Mouse (Mus musculus) gastrocnemius, adult 8-10 months (tissue): Measurements from ENCODE around the gene Vwa1. TPM values are rescaled to one million over a fixed set of nuclear protein-coding genes. Genes with fewer than 3 reads are reported as not detected.

Experiments used
- DNase-seq, 2 experiments: peaks; one replicate each; pipeline ENCODE4 v3.0.0; 2022; ENCODE audit warnings: low spot score in 2 of 2
- total RNA-seq, 4 experiments: library from RNA; stranded (reverse); gene quantifications; 2 replicates each; pipeline ENCODE4 v1.2.4; 2022

Gene Vwa1
- total RNA-seq, 4 experiments from 2014 or later: 4.0 to 8.9 (median 6.2) TPM

DNA sequence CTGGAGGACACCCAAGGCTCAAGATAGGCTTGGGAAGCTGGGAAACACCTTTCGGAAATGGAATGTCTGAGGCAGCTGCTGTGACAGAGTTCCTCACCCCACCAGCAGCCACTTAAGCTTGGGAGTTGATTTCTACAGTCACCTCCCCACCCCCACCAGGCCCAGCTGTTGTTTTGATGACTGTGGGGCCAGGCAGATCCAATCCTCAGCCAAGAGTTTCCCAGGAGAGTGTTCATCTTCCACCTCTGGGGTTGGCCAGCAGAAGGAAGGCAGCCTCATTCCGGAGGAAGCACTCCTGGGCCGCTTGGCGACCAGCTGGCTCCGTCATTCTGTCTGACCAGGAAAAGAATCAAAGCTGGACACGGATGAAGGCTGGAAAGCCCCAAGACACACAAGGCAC, 6.4 kb upstream of the Vwa1 start:
- DNase-seq: peak; percentile 91 to 92

DNA sequence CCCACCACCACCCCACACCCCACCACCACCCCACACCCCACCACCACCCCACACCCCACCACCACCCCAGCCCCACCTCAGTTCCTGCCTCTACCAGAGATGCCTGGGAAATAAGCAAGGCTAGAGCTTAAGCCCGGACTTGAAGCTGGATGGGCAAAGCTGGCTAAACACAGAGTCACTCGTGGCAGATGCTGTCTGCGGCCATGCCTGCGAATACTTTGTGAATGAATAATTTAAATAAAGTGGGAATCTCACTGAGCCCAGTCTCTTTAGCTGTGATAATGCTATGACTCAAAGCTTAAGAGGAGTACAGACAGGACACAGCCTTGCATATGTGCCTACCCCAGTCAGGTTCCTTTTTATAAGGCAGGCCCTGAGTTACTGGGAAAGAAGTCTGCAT, 5.0 kb upstream of the Vwa1 start:
- DNase-seq: no peak

GRCm38 (mm10) chr4:155777816-155778215, 3.3 kb upstream of the Vwa1 start:
- DNase-seq: no peak

DNA sequence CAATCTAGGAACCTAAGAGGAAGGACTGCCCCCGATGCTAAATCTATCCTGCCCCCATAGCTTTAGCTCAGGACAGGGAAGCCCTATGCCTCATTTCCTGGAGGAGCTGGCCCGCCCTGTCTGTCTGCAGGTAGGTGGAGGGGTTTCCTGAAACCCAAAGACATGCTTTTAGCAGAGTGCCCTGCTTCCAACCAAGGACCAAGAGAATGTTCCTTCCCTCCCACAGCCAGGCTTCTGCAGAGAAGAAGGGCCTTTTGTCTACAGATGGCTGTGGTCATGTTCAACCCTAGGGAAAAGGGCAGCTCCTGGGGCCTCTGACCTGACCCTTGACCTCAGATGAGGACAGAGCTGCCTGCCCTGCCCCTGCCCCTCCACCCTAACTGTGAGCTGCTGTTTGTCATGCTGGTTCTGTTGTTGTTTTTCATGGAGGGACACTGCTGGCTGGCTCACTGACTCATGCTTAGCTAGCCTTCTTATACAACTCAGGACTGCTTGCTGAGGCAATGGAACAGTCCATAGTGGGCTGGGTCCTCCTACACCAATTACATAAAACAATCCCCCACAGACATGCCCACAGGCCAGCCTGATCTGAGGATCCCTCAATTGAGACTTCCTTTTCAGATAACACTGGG, 2.3 kb upstream of the Vwa1 start:
- DNase-seq: no peak

DNA sequence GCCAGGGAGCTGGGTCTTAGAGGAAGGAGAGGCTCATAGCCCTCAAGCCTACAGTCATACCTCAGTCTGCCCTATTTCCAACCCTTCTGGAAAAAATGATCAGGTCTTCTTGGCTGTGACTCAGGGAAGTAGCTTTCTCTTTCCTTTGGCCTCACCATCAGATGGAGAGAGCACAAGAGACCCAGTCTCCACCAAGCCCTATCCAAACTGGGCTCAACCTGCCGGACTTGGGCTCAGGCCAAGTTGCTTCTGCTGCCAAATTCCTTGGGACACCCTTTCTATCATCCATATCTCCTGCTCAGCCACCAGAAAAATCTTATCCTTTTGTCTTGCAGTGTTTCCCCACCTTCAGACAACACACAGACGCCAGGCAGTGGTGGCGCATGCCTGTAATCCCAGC, 1.4 kb upstream of the Vwa1 start:
- peak in 1 of 2 experiments; percentile 28 for DNase-seq

- DNase-seq: peak; percentile 45 to 61
Measured at GRCm38 (mm10) chr4:155774971-155775740, 658 bp upstream of the Vwa1 start.

- DNase-seq: no peak
Measured at GRCm38 (mm10) chr4:155773335-155774078, 991 bp downstream of the Vwa1 start.

DNA sequence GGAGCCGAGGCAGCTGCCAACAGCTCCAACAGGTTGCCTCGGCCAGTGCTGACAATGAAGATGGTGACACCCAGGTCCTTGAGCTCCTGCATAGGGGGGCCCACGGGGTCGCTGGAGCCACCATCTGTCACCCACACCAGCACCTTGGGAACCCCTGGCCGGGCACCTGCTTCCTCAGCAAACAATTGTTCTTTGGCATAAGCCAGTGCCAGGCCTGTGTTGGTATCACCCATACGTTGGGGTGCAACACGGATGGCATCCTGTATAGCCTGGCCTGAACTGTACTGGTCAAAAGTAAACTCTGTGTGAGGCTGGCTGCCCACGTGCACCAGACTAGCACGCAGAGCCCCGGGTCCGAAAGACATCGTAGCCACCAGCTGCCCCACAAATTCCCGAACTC, 1.7 kb downstream of the Vwa1 start:
- no peak for DNase-seq

- no peak for DNase-seq
Measured at GRCm38 (mm10) chr4:155771706-155772105, 2.8 kb downstream of the Vwa1 start.

DNA sequence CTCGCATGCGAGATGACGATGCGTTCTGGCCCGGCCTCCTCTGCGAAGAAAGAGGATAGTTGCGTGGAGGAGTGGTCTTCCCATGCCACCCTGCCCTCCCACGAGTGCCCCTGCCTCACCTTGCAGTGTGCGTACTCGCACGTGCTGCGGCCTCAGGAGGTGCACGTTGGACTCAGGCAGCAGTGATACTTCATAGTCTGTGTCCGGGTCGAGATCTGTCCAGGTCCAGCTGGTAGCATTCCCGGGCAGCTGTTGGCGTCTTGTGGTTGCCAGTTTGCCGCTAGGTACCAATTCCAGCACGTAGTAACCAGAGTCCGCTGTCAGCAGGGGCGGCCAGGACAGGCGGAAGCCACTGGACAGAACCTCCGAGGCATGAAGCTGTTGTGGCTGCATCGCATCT, 3.9 kb downstream of the Vwa1 start:
- peak; percentile 74 to 88 for DNase-seq

GRCm38 (mm10) chr4:155769880-155770512, 4.5 kb downstream of the Vwa1 start:
- DNase-seq: peak; percentile 86 to 91

GRCm38 (mm10) chr4:155769496-155769879, 5.0 kb downstream of the Vwa1 start:
- no peak for DNase-seq

GRCm38 (mm10) chr4:155762357-155762756, 12.1 kb downstream of the Vwa1 start:
- DNase-seq: no peak

- DNase-seq: no peak
Measured at GRCm38 (mm10) chr4:155761356-155762099, 13.0 kb downstream of the Vwa1 start.

DNA sequence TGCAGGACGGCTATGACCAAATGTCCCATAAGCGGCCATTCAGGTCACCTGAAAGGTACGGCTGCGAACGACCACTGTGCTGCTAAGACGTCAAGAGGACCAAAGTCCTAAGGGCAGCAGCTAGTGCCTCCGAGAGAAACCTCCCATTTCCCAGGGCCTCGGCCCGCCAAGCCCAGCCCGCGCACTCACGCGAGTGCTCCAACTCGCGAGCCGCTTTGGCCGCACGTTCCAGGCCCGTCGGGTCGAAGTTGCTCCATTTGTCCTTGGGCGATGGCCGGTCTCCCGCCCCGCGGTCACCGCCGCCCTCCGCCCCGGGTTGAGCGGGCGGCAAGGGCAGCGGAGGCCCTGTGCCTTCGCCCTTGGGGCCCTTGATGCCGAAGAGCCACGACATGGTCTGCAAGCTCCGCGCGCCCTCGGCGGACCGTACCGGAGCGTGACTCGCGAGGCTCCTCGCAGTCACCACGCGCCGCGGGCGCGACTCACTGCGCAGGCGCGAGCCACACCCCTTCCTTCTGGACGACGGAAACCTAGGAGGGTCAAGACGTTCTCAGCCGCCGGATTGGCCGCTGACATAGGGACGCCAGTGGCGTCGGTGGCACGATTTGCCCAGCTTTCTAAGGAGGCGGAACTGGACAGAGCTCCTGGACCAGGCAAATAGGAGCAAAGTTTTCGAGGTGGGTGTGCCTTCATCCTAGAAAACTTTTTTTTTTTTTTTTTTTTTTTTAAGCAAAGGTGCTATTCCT, 13.7 kb downstream of the Vwa1 start, which contains the start of gene Atad3a:
Gene Atad3a (minus strand): TSS at position 481 of the 743 bp plus-strand sequence.
- peak; percentile 93 to 96 for DNase-seq

- no peak for DNase-seq
Measured at GRCm38 (mm10) chr4:155759862-155760612, 14.5 kb downstream of the Vwa1 start.

DNA sequence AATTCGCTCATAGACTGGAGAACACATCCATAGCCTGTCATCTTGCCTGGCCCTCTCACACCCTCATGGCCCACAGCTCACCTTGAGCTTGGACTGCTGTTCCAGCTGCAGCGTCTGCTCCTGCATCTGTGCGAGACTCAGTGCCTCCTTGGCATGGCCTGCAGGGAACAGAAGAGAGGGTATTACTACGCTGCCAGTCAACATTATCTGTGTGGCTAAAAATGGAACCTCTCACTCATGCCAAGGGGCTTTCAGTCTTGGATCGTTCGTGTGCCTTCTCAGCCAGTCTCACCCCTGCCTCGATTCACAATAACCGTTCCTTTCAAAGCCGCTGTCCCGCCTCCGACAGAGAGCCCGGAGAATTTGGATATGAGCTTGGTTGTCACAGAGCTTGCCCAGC, 17.5 kb downstream of the Vwa1 start:
- no peak for DNase-seq

- DNase-seq: no peak
Measured at GRCm38 (mm10) chr4:155746575-155747490, 27.7 kb downstream of the Vwa1 start.
